24 mouse cellular contexts compared by ENCODE assay signal in the genomic region with DNA sequence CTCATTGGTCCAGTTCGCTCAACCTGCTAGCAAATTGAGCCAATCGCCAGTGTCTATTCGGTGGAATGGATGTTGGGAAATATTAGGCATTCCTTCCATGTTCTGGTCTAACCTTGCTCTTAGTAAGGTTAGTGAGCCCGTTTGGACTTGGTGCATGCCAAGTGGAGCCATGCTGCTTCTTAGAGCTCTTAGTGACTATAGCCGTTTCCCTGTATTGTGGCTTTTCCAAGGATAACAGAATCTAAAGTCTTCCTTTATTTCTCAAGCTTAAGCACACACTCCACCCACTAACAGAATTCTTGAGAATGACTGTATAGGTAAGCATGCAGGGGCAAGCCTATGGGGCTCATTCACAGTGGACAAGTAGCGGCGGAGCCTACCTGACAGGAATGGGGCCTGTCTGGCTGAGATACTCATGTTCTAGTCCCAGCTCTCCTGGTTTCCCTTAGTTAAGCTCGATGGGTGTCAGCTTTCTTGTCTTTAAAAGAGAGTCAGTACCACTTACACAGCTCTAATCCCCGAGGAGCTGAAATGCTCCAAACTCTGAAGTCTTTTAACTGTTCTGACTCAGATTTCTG.
DNase-seq lines count a peak whose midpoint lies in the region; ATAC-seq and TF ChIP-seq lines count a peak whose summit lies in the region.
"Had no signal": no experiment of that assay in that cellular context is flagged by ENCODE, and none has a peak within 500 bp of the region (broad histone marks: within the 10 kb centered on the region; RNA-seq: fewer than 3 reads in every experiment).

No protein-coding gene starts in this region.

- WGBS in embryonic facial prominence, embryonic 14.5 days: 74% methylated on average over 9 of the region's 9 CpGs
- 86% methylated on average over 9 of the region's 9 CpGs for WGBS in embryonic facial prominence, embryonic 10.5 days
- 67% methylated on average over 9 of the region's 9 CpGs for WGBS in stomach, postnatal 0 days

- no peak overlapping the region for H3K4me3 ChIP-seq in embryonic facial prominence, embryonic 14.5 days (ENCODE audit: low read depth, low read length)
- no peak overlapping the region for H3K4me3 ChIP-seq in embryonic facial prominence, embryonic 10.5 days
- no peak overlapping the region for H3K4me3 ChIP-seq in stomach, postnatal 0 days (ENCODE audit: low read depth, low read length)
- H3K4me3 ChIP-seq: embryonic facial prominence, embryonic 13.5 days; gastrocnemius, adult 2 months; hindbrain, embryonic 10.5 days; hindbrain, embryonic 13.5 days had no signal

- no peak overlapping the region for H3K27ac ChIP-seq in embryonic facial prominence, embryonic 14.5 days (replicated peaks; ENCODE audit: low read depth, low read length)
- H3K27ac ChIP-seq in embryonic facial prominence, embryonic 10.5 days (replicated peaks): no peak overlapping the region
- H3K27ac ChIP-seq in stomach, postnatal 0 days (replicated peaks): no peak overlapping the region
- H3K27ac ChIP-seq: gastrocnemius, adult 2 months; hindbrain, embryonic 10.5 days; hindbrain, embryonic 13.5 days had no signal

- no peaks in the 10 kb centered on the region for H3K36me3 ChIP-seq in embryonic facial prominence, embryonic 14.5 days (ENCODE audit: control insufficient read depth, insufficient read depth, low read length)
- no peaks in the 10 kb centered on the region for H3K36me3 ChIP-seq in embryonic facial prominence, embryonic 10.5 days (replicated peaks)
- H3K36me3 ChIP-seq in stomach, postnatal 0 days (ENCODE audit: control insufficient read depth, insufficient read depth, low read length): no peaks in the 10 kb centered on the region
- H3K36me3 ChIP-seq: embryonic facial prominence, embryonic 13.5 days; hindbrain, embryonic 10.5 days; hindbrain, embryonic 13.5 days had no signal

- H3K4me1 ChIP-seq in embryonic facial prominence, embryonic 14.5 days (ENCODE audit: control insufficient read depth, insufficient read depth, low read length): peaks cover 9% of the 10 kb centered on the region; the same call in 1 of the 2 replicates
- peaks cover 10% of the 10 kb centered on the region for H3K4me1 ChIP-seq in embryonic facial prominence, embryonic 10.5 days
- no peaks in the 10 kb centered on the region for H3K4me1 ChIP-seq in stomach, postnatal 0 days (replicated peaks; ENCODE audit: control insufficient read depth, insufficient read depth)

- H3K4me2 ChIP-seq in embryonic facial prominence, embryonic 14.5 days (ENCODE audit: low read depth, low read length): no peak overlapping the region
- H3K4me2 ChIP-seq in stomach, postnatal 0 days (replicated peaks; ENCODE audit: low read depth): no peak overlapping the region
- H3K4me2 ChIP-seq: embryonic facial prominence, embryonic 13.5 days; heart, embryonic 11.5 days; hindbrain, embryonic 13.5 days had no signal

- H3K9me3 ChIP-seq in embryonic facial prominence, embryonic 14.5 days (ENCODE audit: control insufficient read depth, low read length): no peaks in the 10 kb centered on the region
- no peaks in the 10 kb centered on the region for H3K9me3 ChIP-seq in embryonic facial prominence, embryonic 10.5 days
- no peaks in the 10 kb centered on the region for H3K9me3 ChIP-seq in stomach, postnatal 0 days (ENCODE audit: control insufficient read depth, low read length)
- H3K9me3 ChIP-seq: embryonic facial prominence, embryonic 13.5 days; hindbrain, embryonic 10.5 days; hindbrain, embryonic 13.5 days had no signal

- H3K9ac ChIP-seq in embryonic facial prominence, embryonic 14.5 days (ENCODE audit: low read depth, low read length): no peak overlapping the region
- H3K9ac ChIP-seq in stomach, postnatal 0 days (ENCODE audit: low read length): no peak overlapping the region
- H3K9ac ChIP-seq: embryonic facial prominence, embryonic 13.5 days; forebrain, postnatal 0 days; hindbrain, embryonic 13.5 days had no signal

- TF ChIP-seq EP300 in stomach, postnatal 0 days (optimal IDR thresholded peaks at IDR 0.05): peak; percentile 55

- no peaks in the 10 kb centered on the region for H3K27me3 ChIP-seq in embryonic facial prominence, embryonic 14.5 days (replicated peaks; ENCODE audit: control insufficient read depth, insufficient read depth, low read length)
- no peaks in the 10 kb centered on the region; the same call in 1 of the 2 replicates for H3K27me3 ChIP-seq in embryonic facial prominence, embryonic 10.5 days (replicated peaks; ENCODE audit: low read depth, poor library complexity, severe bottlenecking)
- no peaks in the 10 kb centered on the region for H3K27me3 ChIP-seq in stomach, postnatal 0 days (ENCODE audit: control insufficient read depth, insufficient read depth, low read length)
- H3K27me3 ChIP-seq: hindbrain, embryonic 13.5 days had no signal

- TF ChIP-seq CTCF in stomach, postnatal 0 days (IDR thresholded peaks at IDR 0.05; ENCODE audit: low read depth): no peak

- peak; percentile 76; the same call in 1 of the 2 replicates for ATAC-seq in embryonic facial prominence, embryonic 14.5 days (ENCODE audit: low read depth)
- no peak for ATAC-seq in stomach, postnatal 0 days (ENCODE audit: low FRiP score, low TSS enrichment)
- ATAC-seq: forebrain, embryonic 14.5 days; forebrain, postnatal 0 days; hindbrain, embryonic 16.5 days; Patski had no signal

- peak; percentile 77 for DNase-seq in embryonic facial prominence, embryonic 14.5 days (ENCODE audit: low spot score)
- DNase-seq in embryonic facial prominence, embryonic 10.5 days (ENCODE audit: low spot score): no peak
- peak; percentile 16 to 27 for DNase-seq in urinary bladder, adult 18-20 months (ENCODE audit: low spot score in 2 of 2)
- DNase-seq in urinary bladder, adult 2 months (ENCODE audit: low spot score): no peak
- DNase-seq in Muller cell, postnatal 12 days (ENCODE audit: inconsistent ontology term): peak; percentile 7
- DNase-seq in stomach, postnatal 0 days (ENCODE audit: low spot score): no peak
- no peak for DNase-seq in adrenal gland, postnatal 36 days
- DNase-seq: adrenal gland, postnatal 10 days; cerebellum, adult 11 months; cerebellum, adult 2 months; cerebellum, adult 9-11 months; cerebellum, postnatal 25 days; forebrain, postnatal 0 days; gastrocnemius, postnatal 14 days; heart, adult 11 months; heart, postnatal 36 days had no signal

Comparison
In these comparisons a context has a peak if more than half of its experiments do, and no peak if none do; other contexts are left out.
1. DNase-seq: peak in embryonic facial prominence, embryonic 14.5 days (single experiment), urinary bladder, adult 18-20 months (2 of 2) and Muller cell, postnatal 12 days (single experiment); none in embryonic facial prominence, embryonic 10.5 days (single experiment), urinary bladder, adult 2 months (single experiment), stomach, postnatal 0 days (single experiment) and adrenal gland, postnatal 36 days (0 of 2).